Mouse (Mus musculus) lung, embryonic 14.5 days (tissue): ENCODE results near the gene Rbm14. TPM values are rescaled to one million over a fixed set of nuclear protein-coding genes. Genes with fewer than 3 reads are reported as not detected.

Experiments used
- ATAC-seq: fragments of 200-750 bp; cut with Nextera tagmentation; 2 replicates; pipeline ENCODE4 v1.8.0; 2017; ENCODE audit warnings: mild to moderate bottlenecking, moderate TSS enrichment, moderate library complexity; ENCODE audit not compliant: insufficient read depth
- DNase-seq: peaks from one replicate; pipeline ENCODE4 v3.0.0-alpha.2; 2015
- H3K27ac ChIP-seq: fragments of 300-500 bp; sonication (generic); 2 replicates; pipeline ENCODE4 v1.5.1; 2014; ENCODE audit warnings: low read depth, mild to moderate bottlenecking, moderate library complexity
- H3K27me3 ChIP-seq: fragments of 300-500 bp; sonication (generic); 2 replicates; pipeline ENCODE4 v1.6.1; 2014; ENCODE audit warnings: low read length, control low read depth; ENCODE audit not compliant: insufficient read depth
- H3K36me3 ChIP-seq: fragments of 300-500 bp; sonication (generic); 2 replicates; pipeline ENCODE4 v1.6.1; 2014; ENCODE audit warnings: control low read depth; ENCODE audit not compliant: insufficient read depth
- H3K4me1 ChIP-seq: fragments of 300-500 bp; sonication (generic); 2 replicates; pipeline ENCODE4 v1.6.1; 2014; ENCODE audit warnings: antibody characterized with exemption, control low read depth; ENCODE audit not compliant: insufficient read depth
- H3K4me2 ChIP-seq: fragments of 300-500 bp; sonication (generic); 2 replicates; pipeline ENCODE4 v1.6.1; 2014; ENCODE audit warnings: mild to moderate bottlenecking
- H3K4me3 ChIP-seq: fragments of 300-500 bp; sonication (generic); 2 replicates; pipeline ENCODE4 v1.5.1; 2014; ENCODE audit warnings: low read depth, low read length
- H3K9ac ChIP-seq: fragments of 300-500 bp; sonication (generic); 2 replicates; pipeline ENCODE4 v1.6.1; 2014
- H3K9me3 ChIP-seq: fragments of 300-500 bp; sonication (generic); 2 replicates; pipeline ENCODE4 v1.6.1; 2016; ENCODE audit warnings: low read depth, low read length, control low read depth
- CTCF ChIP-seq: IDR thresholded peaks from 2 replicates; pipeline ENCODE4 v1.5.1; 2016; ENCODE audit warnings: antibody characterized with exemption, low read depth
- WGBS: fragments of 180-500 bp; shearing (Covaris S2); extraction: QIAGEN DNeasy Blood & Tissue Kit; methylation state at CpG from one replicate; pipeline ENCODE4 v1.1.7; 2014; 5-methylcytosine and 5-hydroxymethylcytosine counted together
- polyA plus RNA-seq: library from polyadenylated mRNA; unstranded; fragments of >200 nt; fragmentation: Nextera tagmentation; extraction: Ambion mirVana; gene quantifications from 2 replicates; pipeline ENCODE4 v1.2.1, GENCODE M21; 2014

Gene Rbm14
- polyA plus RNA-seq: 95.8 and 101 TPM in 2 replicates

GRCm38 (mm10) chr19:4811063-4811908 is at the start of gene Rbm14, which contains the start of gene Gm21992:
Gene Rbm14, minus strand, starts transcription at chr19:4811634.
Gene Gm21992, minus strand, starts transcription at chr19:4811612.
- no peak for TF ChIP-seq CTCF
- ATAC-seq (peak; percentile 99), DNase-seq (peak; percentile 99)
- Histone ChIP-seq H3K27me3 (no peaks in the 10 kb centered on the region), H3K4me2 (peak within 1 kb of the TSS; percentile 97), H3K4me1 (peaks cover 15% of the 10 kb centered on the region; the same call in 1 of the 2 replicates), H3K4me3 (peak within 1 kb of the TSS; percentile 89), H3K36me3 (no peaks in the 10 kb centered on the region), H3K27ac (peak within 1 kb of the TSS; percentile 97), H3K9ac (peak within 1 kb of the TSS; percentile 69), H3K9me3 (no peaks in the 10 kb centered on the region)
- WGBS: under 1% methylated on average over 83 of the region's 83 CpGs

- Histone ChIP-seq H3K4me1 (no peaks in the 10 kb centered on the region; the same call in 1 of the 2 replicates), H3K27ac (no peak overlapping the region), H3K4me3 (no peak overlapping the region), H3K9me3 (no peaks in the 10 kb centered on the region), H3K9ac (no peak overlapping the region), H3K36me3 (no peaks in the 10 kb centered on the region), H3K4me2 (no peak overlapping the region), H3K27me3 (peaks cover 7% of the 10 kb centered on the region; the same call in 1 of the 2 replicates)
- TF ChIP-seq CTCF: no peak
- DNase-seq: no peak
- 44% methylated on average over 6 of the region's 6 CpGs for WGBS
- no peak; the same call in 1 of the 2 replicates for ATAC-seq
Measured at GRCm38 (mm10) chr19:4859081-4859480, 47.6 kb upstream of the Rbm14 start.

GRCm38 (mm10) chr19:4855951-4856350 is 44.5 kb upstream of the Rbm14 start:
- DNase-seq (no peak), ATAC-seq (no peak)
- Histone ChIP-seq H3K27ac (no peak overlapping the region), H3K9me3 (no peaks in the 10 kb centered on the region), H3K4me3 (peak overlapping the region; percentile 51; the same call in 1 of the 2 replicates), H3K4me2 (peak overlapping the region; percentile 96; the same call in 1 of the 2 replicates), H3K27me3 (peaks cover 7% of the 10 kb centered on the region; the same call in 1 of the 2 replicates), H3K36me3 (no peaks in the 10 kb centered on the region), H3K4me1 (no peaks in the 10 kb centered on the region; the same call in 1 of the 2 replicates), H3K9ac (no peak overlapping the region)
- TF ChIP-seq CTCF: no peak
- WGBS: 75% methylated on average over 4 of the region's 4 CpGs

GRCm38 (mm10) chr19:4855470-4855820 is 44.0 kb upstream of the Rbm14 start:
- Histone ChIP-seq H3K9me3 (no peaks in the 10 kb centered on the region), H3K27ac (no peak overlapping the region), H3K36me3 (no peaks in the 10 kb centered on the region), H3K27me3 (peaks cover 7% of the 10 kb centered on the region; the same call in 1 of the 2 replicates), H3K4me1 (no peaks in the 10 kb centered on the region; the same call in 1 of the 2 replicates), H3K9ac (peak overlapping the region; percentile 62), H3K4me2 (peak overlapping the region; percentile 96), H3K4me3 (peak overlapping the region; percentile 51)
- WGBS: 2% methylated on average over 14 of the region's 14 CpGs
- no peak for TF ChIP-seq CTCF
- DNase-seq (no peak), ATAC-seq (no peak; the same call in 1 of the 2 replicates)

GRCm38 (mm10) chr19:4854552-4855469 is 43.4 kb upstream of the Rbm14 start, which contains the start of gene Ctsf:
Gene Ctsf, plus strand, starts transcription at chr19:4855130.
- Histone ChIP-seq H3K27me3 (peaks cover 7% of the 10 kb centered on the region; the same call in 1 of the 2 replicates), H3K4me3 (peak within 1 kb of the TSS; percentile 51), H3K9ac (peak within 1 kb of the TSS; percentile 62), H3K9me3 (no peaks in the 10 kb centered on the region), H3K27ac (no peak within 1 kb of the TSS), H3K36me3 (no peaks in the 10 kb centered on the region), H3K4me2 (peak within 1 kb of the TSS; percentile 96), H3K4me1 (no peaks in the 10 kb centered on the region; the same call in 1 of the 2 replicates)
- peak; percentile 78 for ATAC-seq
- 2% methylated on average over 45 of the region's 45 CpGs for WGBS
- no peak for TF ChIP-seq CTCF
- DNase-seq: peak; percentile 84

- no peak overlapping the region for H3K4me2 ChIP-seq
- no peaks in the 10 kb centered on the region; the same call in 1 of the 2 replicates for H3K4me1 ChIP-seq
- H3K27ac ChIP-seq: no peak overlapping the region
- no peaks in the 10 kb centered on the region for H3K36me3 ChIP-seq
- no peak overlapping the region for H3K9ac ChIP-seq
- ATAC-seq (no peak), DNase-seq (no peak)
- 37% methylated on average over 5 of the region's 5 CpGs for WGBS
- no peaks in the 10 kb centered on the region for H3K9me3 ChIP-seq
- H3K4me3 ChIP-seq: no peak overlapping the region
- no peak for TF ChIP-seq CTCF
- H3K27me3 ChIP-seq: peaks cover 2% of the 10 kb centered on the region; the same call in 1 of the 2 replicates
Measured at GRCm38 (mm10) chr19:4850281-4850680, 38.8 kb upstream of the Rbm14 start.
